Mouse (Mus musculus): ENCODE measurements at regions not wholly inside any gene's neighbourhood (a gene's known extent, or its start where the extent isn't known, plus 50 kb on each side); places are given as distances from the start of the nearest gene placed in this dataset.

DNA sequence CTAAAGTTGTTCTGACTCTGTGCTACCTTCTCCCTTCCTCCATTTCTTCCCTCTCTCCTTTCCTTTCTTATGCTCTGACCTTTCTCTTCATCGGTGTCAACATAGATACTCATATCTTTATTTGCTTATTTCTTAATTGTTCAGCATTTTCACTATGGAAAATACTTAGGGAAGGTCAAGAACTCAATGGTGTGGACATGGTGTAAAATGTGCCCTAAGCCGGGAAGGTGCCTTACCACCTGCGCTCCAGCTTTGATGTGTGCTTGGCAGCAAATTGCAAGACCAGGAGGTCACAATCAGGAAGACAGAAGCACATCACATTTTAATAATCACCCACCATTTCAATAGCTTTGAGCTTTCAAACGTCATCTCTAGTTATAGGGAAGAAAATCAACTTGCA is 324.0 kb upstream of the Meis1 start:
- ATAC-seq (replicated peaks; ENCODE audit: low FRiP score, poor library complexity, severe bottlenecking) = no peak

DNA sequence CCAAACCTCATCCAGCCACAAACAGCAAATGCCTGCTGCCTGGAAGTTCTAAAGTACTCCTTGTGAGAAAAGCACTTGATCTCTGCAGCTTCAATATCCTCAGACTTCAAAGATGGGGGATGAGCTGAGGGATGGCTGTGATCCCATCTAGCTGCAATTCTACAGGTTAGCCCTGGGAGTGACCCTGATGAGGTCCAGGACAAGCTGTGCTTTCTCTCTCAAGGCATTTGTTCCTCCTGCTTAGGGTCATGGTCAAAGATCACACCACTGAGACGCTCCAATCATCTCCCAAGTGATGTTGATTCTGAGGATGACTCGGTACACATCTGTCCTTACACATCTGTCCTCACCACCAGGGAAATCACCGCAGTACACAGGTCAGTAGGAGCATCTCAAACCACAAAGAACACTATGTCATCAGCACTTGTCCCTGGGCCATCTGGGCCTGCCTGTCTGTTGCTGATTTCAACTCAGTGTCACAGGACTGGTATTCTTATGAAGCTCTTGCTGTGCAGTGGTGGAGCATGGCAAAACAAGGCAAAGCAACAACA is 327.6 kb upstream of the Meis1 start:
- no peak for ATAC-seq (replicated peaks; ENCODE audit: low FRiP score, poor library complexity, severe bottlenecking)

DNA sequence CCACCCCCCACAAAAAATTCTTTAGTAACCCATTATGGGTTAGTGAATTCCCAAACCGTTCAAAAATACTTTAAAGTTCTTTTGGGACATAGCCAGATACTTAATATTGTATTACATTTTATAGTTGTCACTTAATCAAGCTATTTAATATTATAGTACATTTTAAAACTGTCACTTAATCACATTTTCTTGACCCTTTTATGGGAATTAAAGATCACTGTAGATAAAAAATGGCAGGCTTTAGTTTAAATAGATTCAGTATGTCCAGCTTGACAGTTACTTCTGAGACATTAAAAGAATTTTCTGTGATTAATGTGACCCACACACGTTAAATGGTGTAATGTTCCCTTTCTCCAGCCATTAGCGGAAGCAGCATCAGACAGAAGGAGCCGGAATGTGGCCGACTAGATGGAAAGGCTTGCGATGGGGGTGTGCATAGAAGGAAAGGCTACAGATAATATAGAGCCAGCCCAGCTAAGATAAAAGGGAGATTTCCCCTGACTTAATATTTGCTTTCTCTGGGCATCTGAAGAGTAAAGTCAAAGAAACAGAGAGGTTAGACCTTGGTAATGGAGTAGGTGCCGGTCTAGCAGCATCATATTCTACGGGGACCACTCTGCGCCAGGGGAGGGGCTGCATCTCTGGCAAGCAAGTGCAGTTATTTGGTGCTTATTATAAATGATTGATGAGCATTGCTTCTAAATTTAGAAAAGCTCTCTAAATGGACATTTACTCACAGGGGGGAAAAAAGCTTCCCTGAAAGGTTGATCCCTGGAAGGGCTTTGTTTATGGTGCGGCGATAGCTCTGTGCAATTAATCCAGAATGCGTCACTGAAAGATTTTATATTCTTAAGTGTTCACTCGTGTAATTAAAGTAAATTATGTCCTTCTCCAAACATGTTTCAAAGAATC is 331.8 kb upstream of the Meis1 start:
- ATAC-seq (replicated peaks; ENCODE audit: low FRiP score, poor library complexity, severe bottlenecking) = no peak

GRCm38 (mm10) chr11:19351243-19351787 is 332.5 kb upstream of the Meis1 start:
- ATAC-seq (replicated peaks; ENCODE audit: low FRiP score, poor library complexity, severe bottlenecking) = no peak

- ATAC-seq (replicated peaks; ENCODE audit: low FRiP score, poor library complexity, severe bottlenecking) = no peak
These were observed 334.9 kb upstream of the Meis1 start for GRCm38 (mm10) chr11:19353706-19354105.

- ATAC-seq (replicated peaks; ENCODE audit: low FRiP score, poor library complexity, severe bottlenecking) = no peak
These were observed 336.4 kb upstream of the Meis1 start for GRCm38 (mm10) chr11:19355179-19355578.

- no peak for ATAC-seq (replicated peaks; ENCODE audit: low FRiP score, poor library complexity, severe bottlenecking)
These were observed 337.4 kb upstream of the Meis1 start for GRCm38 (mm10) chr11:19356151-19356550.

GRCm38 (mm10) chr11:19369152-19369551 is 350.4 kb upstream of the Meis1 start:
- ATAC-seq (replicated peaks; ENCODE audit: low FRiP score, poor library complexity, severe bottlenecking) = no peak

DNA sequence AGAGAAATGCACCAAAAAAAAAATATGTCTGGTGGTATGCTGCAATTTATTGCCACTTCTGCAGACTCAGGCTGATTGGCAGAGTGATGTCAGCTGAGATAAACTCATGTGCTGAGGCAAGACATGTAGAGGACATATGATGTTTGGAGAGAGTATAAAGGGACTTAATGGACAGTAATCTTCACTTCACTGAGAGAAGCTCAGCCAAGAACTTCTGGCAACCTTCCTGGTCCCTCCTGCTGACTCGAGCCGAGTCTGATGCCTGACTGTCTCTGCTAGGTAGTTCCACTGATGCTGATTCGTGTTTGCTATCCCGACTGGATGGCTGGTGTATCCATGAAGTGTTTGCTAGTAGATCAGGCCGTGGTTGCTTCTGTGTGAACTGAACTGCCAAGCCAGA is 354.7 kb upstream of the Meis1 start:
- ATAC-seq (replicated peaks; ENCODE audit: low FRiP score, poor library complexity, severe bottlenecking) = no peak

- ATAC-seq (replicated peaks; ENCODE audit: low FRiP score, poor library complexity, severe bottlenecking) = no peak
These were observed 362.1 kb upstream of the Meis1 start for GRCm38 (mm10) chr11:19380935-19381334.

- ATAC-seq (replicated peaks; ENCODE audit: low FRiP score, poor library complexity, severe bottlenecking) = no peak
These were observed 370.4 kb upstream of the Meis1 start for GRCm38 (mm10) chr11:19389136-19389535.

DNA sequence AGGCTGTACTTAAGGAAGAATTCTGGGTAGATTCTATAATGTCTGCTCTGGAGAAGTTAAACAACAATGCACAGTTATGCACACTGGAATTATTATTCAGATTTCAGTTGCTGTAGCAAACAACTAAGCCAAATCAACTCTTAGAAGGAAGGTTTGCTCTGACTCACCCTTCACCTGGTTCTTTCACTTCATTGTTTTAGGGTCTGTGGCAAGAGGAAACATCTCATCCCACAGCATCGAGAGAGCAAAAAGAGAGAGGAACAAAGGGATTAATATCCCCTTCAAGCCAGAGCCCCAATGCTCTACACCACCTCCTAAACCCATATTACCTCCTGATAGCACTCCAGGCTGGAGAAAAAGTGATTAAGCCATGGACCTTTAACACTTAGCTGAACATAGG is 373.4 kb upstream of the Meis1 start:
- no peak for ATAC-seq (replicated peaks; ENCODE audit: low FRiP score, poor library complexity, severe bottlenecking)

GRCm38 (mm10) chr11:19394372-19394771 is 375.6 kb upstream of the Meis1 start:
- no peak for ATAC-seq (replicated peaks; ENCODE audit: low FRiP score, poor library complexity, severe bottlenecking)

DNA sequence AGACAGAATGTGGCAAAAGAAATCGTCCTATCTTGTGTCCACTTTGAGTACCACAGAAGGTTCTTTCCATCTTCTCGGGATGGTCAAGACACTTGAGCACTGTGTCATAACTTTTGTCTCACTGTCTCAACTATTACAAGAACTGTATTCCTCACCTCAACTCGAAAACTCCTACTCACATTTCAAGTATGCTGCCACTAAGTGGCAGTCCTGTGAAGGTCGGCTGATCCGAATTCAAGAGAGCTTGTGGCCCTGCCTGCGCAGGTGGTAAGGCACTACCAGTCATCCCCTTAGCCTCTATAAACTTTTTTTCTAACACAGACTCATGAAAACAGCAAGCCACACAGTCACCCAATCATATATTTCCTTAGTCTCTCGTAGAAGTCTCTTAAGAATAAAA is 381.6 kb upstream of the Meis1 start:
- ATAC-seq (replicated peaks; ENCODE audit: low FRiP score, poor library complexity, severe bottlenecking) = no peak

GRCm38 (mm10) chr11:19420143-19420542 is 401.4 kb upstream of the Meis1 start:
- ATAC-seq (replicated peaks; ENCODE audit: low FRiP score, poor library complexity, severe bottlenecking) = no peak

GRCm38 (mm10) chr11:19423268-19423667 is 404.5 kb upstream of the Meis1 start:
- no peak for ATAC-seq (replicated peaks; ENCODE audit: low FRiP score, poor library complexity, severe bottlenecking)

DNA sequence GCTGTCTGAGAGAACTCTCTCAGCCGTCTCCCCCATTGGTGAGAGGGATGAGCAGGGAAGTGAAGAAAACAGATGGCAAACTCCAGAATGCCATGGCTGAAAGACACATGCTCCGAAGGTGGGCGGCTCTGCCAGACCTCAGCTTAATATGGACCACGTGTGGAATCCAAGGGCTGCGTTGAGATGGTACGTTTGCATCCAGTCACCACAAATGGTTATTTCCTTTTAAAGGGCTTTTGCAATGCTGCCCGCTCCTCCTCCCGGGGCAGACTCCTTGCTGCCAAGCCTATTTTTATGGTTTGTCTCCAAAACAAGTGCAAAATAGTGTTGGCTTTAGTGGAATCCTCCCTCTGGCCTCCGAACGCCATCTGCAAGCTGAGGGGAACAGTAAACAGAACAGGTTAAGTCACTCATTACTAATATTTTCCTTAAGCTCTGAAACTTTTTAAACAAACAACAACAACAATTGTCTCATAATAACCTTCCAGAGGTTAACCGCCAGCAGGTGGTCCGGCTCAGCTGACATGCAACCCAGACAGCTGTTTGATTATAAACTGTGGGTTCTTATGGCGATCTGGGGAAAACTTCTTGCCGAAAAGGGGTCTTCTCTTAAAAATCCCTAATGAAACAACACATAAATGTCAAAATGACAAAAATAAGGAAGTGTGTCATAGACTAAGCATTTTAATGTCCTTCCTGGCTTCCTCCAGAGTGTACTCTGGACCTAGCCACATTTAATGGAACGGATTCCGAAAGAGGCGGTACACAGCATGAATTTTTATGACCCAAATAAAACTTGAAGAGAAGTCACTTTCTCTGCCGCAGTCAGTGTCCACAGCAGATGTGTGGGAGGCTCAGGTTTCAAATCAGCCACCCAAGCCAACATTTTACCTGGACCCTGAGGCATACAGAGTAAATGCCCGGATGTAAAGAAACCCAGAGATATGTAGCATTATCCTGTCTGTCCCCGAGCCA is 405.3 kb upstream of the Meis1 start:
- no peak for ATAC-seq (replicated peaks; ENCODE audit: low FRiP score, poor library complexity, severe bottlenecking)

DNA sequence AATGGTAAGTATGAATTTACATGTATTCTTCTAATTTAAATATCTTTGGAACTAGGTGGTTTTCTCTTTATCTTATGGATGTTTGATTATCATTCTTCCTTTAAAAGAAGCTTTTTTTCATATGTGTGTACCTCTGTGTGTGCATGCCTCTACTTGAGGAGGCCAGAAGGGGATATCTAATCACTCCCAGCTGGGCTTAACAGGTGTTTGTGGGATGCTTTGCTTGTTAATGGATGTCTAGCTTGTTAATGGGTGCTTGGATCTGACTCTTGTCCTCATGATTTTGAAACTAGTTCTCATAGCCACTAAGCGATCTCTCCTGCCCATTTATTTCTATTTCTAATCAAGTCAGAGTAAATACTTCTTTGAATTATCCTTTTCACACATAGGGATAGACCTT is 408.8 kb upstream of the Meis1 start:
- ATAC-seq (replicated peaks; ENCODE audit: low FRiP score, poor library complexity, severe bottlenecking) = no peak

- no peak for ATAC-seq (replicated peaks; ENCODE audit: low FRiP score, poor library complexity, severe bottlenecking)
These were observed 415.2 kb upstream of the Meis1 start for GRCm38 (mm10) chr11:19433680-19434619.

Data from erythroblast, adult 5-6 weeks (primary cell).